Mouse (Mus musculus): ENCODE data around the gene Trpv1.

Trpv1 gene

GRCm38 (mm10) chr11:73233992-73234391, at the start of gene Trpv1:
Gene Trpv1, plus strand, starts transcription at chr11:73234292.
- DNase-seq (ENCODE audit: low read depth), result no peak

DNA sequence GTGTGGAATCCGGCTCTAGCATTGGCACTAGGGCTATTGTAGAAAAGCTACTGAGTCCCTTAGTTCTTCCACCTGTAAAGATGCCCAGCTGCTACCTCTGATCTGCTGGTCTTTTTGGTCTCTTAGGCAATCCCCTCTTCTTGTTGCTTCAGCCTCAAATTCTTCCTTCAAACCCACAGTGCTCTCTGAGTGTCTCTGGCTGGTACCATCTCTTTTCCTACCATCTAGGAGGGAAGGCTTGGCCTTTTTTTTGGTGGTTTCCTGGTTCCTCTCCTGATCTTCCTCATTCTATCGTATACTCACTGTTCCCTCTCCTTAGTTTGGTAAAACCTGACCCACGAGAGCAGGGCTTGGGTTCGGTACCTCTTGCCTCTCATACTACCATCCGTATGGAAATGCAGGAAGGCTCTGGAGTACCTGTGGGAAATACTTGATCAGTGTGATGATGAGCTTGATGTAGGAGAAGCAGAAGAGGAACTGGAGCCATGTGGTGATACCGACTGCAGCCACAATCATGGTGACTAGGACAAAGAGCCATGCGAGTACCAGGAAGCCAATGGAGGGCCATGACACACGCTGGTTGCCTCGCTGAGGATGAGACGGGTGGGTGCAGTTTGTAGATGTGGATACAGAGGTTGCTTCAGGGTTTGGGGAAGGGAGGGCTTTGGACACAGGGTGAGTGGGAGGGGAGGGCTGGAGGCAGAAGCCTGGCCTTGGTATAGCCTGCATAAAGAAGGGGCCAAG, 48.0 kb upstream of the Trpv1 start:
- DNase-seq (ENCODE audit: low read depth), result no peak

DNA sequence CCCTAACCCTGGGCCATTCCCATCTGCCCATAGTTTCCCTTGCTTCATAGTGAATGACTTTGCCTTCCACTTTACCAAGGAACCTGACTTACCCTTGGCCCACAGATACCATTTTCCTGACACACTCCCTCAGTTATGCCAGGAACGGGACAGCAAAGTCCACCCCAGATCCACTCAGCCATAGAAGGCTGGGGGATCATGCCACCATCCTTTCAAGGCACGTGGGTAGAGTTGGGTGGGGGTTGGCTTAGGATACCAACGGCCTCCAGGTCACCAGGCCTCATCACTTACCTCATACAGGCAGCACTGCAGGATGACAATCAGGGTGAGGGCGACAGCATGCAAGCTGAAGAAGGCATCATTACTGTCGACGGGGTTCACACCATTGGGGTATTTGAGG, 46.9 kb upstream of the Trpv1 start:
- DNase-seq (ENCODE audit: low read depth), result no peak

GRCm38 (mm10) chr11:73193047-73193446, 41.0 kb upstream of the Trpv1 start:
- DNase-seq (ENCODE audit: low read depth), result no peak

- DNase-seq (ENCODE audit: low read depth), result no peak
Observed at GRCm38 (mm10) chr11:73194444-73194843, 39.6 kb upstream of the Trpv1 start.

GRCm38 (mm10) chr11:73198190-73198589, 35.9 kb upstream of the Trpv1 start:
- no peak for DNase-seq (ENCODE audit: low read depth)

DNA sequence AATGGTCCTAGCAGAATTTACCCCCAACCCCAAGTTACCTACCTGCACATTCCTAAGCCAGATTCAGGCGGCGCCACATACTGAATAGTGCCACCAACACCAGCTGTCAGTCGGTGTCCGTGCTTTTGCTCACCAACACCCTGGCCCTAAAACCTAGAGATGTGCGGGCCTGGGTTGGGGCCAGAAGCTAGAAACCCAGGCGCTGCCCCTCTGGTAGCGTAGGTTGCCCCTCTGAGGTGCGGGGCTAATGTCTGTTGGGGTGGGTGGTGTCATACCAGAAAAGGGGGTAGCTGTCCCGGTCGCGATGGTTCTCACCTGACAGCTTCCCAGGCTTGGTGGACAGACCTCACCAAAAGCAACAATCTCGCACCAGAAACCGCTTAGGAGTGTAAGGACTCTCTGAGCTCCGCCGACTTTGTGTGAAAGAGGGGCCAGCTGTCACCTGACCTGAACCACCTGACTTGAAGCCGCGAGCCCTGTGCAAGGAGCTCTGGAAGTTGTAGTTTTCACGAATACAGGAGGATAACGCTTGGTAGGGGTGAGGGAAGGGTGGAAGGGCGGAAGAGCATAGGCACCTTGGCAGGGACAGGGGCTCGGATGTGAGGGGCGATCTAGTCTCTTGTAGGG, 35.4 kb upstream of the Trpv1 start, which contains the start of gene Ctns:
Gene Ctns (minus strand): TSS at position 440 of the 627 bp plus-strand sequence.
- peak; percentile 85 for DNase-seq (ENCODE audit: low read depth)

DNA sequence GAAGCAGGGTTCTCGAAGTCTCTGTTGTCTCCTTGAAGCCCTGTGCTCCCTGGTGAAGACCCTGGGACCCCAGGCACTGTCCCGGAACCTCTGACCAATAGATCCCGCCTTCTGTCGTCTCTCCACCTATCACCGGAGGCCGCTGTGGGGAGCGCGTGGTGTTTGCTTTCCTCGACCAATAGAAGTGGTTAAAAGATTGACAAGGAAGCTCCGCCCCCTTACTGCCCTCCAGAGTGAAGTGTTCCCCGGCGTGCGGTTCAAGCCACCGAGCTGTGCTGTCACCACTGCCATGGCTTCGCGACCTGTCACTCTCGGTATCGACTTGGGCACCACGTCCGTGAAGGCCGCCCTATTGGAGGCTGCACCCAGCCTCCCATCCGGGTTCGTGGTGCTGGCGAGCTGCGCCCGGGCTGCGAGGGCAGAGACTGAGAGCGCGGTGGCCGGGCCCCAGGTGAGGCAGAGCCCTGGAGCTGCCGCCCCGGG, 34.8 kb upstream of the Trpv1 start, which contains the start of gene Shpk:
Gene Shpk (plus strand): TSS at position 231 of the 483 bp plus-strand sequence.
- peak; percentile 95 for DNase-seq (ENCODE audit: low read depth)

DNA sequence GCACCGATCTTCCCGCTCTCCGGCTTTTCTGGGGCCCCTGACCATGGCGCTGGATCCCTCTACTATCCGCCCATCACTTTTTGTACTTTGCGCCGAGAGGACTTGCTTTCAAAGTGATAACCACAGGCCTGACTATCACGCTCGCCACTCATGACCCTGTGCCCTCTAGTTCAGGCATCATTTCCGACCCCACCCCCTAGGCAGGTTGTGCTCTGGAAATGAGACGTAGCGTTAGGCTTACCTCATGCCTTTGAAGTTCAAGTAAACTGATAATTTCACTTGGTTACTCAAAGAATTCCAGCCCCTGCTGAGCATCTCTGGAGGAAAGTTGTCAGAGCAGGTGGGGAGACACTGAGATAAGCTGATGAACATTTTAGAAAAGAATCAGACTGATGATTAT, 34.2 kb upstream of the Trpv1 start:
- peak; percentile 38 for DNase-seq (ENCODE audit: low read depth)

- DNase-seq (ENCODE audit: low read depth), result no peak
Observed at GRCm38 (mm10) chr11:73201021-73201420, 33.1 kb upstream of the Trpv1 start.

GRCm38 (mm10) chr11:73201597-73201996, 32.5 kb upstream of the Trpv1 start:
- no peak for DNase-seq (ENCODE audit: low read depth)

GRCm38 (mm10) chr11:73203895-73204294, 30.2 kb upstream of the Trpv1 start:
- DNase-seq (ENCODE audit: low read depth), result no peak

GRCm38 (mm10) chr11:73205194-73205593, 28.9 kb upstream of the Trpv1 start:
- DNase-seq (ENCODE audit: low read depth), result no peak

GRCm38 (mm10) chr11:73207621-73208020, 26.5 kb upstream of the Trpv1 start:
- no peak for DNase-seq (ENCODE audit: low read depth)

- DNase-seq (ENCODE audit: low read depth), result no peak
Observed at GRCm38 (mm10) chr11:73213956-73214355, 20.1 kb upstream of the Trpv1 start.

GRCm38 (mm10) chr11:73219671-73220070, 14.4 kb upstream of the Trpv1 start:
- no peak for DNase-seq (ENCODE audit: low read depth)

GRCm38 (mm10) chr11:73220651-73221050, 13.4 kb upstream of the Trpv1 start:
- DNase-seq (ENCODE audit: low read depth), result no peak

GRCm38 (mm10) chr11:73222846-73223245, 11.2 kb upstream of the Trpv1 start:
- no peak for DNase-seq (ENCODE audit: low read depth)

DNA sequence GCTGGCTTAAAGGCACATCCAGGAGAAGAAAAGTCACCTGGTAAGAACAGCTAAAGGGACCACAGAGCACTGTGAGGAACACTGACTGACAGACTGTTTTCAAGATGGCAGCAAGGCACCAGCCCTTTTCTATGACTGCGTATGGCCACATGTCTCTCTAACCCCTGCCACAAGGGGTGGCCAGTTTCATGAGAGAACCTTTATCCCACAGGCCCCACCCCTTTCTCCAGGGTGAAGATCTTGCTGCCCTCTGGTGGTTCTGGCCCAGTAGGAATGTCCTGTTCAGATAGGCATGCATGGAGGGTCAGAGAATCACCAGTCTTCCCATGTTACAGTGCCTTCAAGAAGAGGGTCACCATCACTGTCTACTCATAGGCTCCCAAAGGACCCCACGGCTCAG, 10.1 kb upstream of the Trpv1 start:
- peak; percentile 15 for DNase-seq (ENCODE audit: low read depth)

GRCm38 (mm10) chr11:73225856-73226255, 8.2 kb upstream of the Trpv1 start:
- no peak for DNase-seq (ENCODE audit: low read depth)

DNA sequence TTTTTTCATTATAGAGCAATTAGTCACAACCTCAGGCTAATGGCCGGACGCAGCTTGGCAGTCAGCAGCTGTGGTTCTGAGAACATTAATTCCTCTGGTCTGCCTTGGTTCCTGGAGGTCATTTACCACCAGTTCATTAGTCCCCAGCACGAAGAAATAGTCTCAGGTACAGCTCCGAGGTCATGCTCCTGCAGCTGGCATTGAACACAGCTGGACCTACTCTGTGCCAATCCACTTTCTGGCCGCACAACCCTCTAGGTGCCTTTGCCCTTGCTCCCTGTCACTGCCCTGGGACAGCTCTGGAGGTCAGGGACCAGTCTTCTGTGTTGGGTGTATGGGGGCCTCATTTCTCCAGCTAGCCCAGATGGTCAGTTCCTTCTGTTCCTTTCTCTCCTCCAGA, 5.2 kb upstream of the Trpv1 start:
- DNase-seq (ENCODE audit: low read depth), result no peak

- DNase-seq (ENCODE audit: low read depth), result no peak
Observed at GRCm38 (mm10) chr11:73230081-73230480, 4.0 kb upstream of the Trpv1 start.

- no peak for DNase-seq (ENCODE audit: low read depth)
Observed at GRCm38 (mm10) chr11:73232513-73232912, 1.6 kb upstream of the Trpv1 start.

Measured in c-Kit-positive CD71-positive TER-119-negative erythroid progenitor cells, embryonic 14.5 days (primary cell).